Mouse (Mus musculus): ENCODE data around the gene Slc17a4.

Gene Slc17a4

DNA sequence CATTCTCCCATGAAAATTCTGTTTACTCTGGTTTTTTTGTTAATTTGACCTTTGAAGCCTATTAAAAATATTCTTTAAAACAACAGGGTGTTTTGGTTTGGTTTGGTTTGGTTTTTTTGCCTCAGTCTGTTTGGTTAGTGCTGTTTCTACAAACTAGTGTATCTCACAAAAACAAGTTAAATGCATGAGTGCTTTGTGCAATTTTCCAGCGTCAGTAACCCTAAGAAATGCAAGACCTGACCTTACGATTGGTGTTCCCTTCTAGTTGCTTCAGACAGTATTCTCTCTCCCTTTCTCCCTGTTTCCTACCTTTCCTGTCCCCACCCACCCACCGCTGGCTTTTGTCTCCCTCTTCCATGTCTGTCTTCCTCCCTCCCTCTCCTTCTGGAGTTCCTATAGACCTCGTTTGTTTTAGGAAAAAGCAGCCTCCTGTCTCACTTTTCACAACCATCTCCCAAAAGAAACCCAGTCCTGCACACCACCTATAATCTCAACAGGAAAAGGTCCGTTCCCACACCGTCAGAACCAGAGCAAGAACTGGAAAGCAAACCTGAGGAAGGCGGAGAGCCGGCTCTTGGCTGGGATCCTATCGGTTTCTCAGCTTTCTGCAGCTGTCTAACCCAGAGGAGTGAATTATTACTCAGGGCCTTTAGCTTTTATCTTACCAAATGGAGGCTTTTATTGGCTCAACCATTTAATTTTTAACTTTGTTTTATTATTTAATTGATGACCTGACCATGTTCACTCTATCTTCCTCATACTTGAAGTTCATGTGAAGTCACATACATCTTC lies at the start of gene Slc17a4:
TSS of gene Slc17a4 (minus strand) at position 634 of the 792 bp plus-strand sequence.
- no peak for DNase-seq

DNA sequence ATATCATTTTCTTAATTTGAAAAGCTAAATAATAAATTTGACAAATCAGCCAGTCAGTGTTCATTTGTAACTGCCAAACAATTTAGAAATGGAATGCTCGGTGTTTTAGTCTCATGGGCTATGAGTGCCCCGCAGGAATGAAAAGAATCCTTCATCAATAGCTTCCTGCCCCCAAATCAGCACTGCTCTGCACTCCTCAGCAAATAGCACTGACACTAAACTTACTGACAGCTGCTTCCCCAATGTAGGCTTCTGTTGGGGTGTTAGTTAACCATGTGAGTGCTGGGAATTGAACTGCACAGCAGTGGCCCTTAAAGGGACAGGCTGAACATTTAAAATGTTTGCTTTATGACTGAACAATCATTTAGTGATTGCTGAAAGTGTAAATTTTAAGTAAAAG lies 45.0 kb upstream of the Slc17a4 start:
- DNase-seq: no peak

DNA sequence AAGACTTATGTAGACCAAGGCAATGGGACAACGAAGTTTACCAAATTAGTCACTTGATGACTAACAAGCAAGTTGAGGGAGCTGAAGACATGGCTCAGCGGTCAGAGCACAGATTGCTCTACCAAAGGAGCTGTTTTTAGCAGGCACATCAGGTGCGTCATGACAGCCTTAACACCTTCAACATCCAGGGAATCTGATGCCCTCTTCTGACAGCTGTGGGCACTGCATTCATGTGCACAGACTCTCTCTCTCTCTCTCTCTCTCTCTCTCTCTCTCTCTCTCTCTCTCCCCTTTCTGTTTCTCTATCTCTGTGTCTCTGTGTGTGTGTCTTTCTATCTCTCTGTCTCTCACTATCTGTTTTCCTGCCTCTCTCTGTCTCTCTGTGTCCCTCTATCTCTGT lies 36.1 kb upstream of the Slc17a4 start:
- no peak for DNase-seq

DNA sequence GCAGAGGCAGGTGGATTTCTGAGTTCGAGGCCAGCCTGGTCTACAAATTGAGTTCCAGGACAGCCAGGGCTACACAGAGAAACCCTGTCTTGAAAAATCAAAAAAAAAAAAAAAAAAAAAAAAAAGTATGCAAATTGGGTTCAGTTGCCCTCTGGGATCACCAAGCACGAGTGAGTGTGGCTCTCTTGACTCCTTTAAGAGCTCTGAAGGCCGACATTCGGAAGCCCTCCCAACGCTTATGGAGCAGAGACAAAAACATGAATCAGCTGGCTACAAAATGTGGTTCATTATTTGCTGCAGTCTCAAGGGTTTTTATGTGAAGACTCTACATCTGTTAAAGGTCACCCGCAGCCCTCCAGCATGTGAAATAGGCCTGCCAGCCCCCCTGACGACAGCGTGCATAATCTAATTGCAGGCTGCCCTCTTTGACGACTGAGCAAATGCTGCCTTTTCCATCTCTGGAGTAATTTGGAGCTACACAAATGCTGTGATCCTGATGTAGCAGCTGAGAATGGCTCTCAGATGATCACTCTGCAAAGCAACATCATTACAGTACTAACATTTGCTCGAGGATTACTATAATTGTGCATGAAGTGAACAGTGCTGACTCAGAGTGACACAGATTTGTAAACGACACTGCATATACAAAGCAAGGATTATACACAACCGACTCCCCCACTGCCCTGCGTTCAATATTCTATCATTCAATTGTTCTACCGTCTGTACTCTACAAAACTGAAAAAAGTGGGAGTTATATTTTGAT lies 34.9 kb upstream of the Slc17a4 start:
- DNase-seq: no peak

DNA sequence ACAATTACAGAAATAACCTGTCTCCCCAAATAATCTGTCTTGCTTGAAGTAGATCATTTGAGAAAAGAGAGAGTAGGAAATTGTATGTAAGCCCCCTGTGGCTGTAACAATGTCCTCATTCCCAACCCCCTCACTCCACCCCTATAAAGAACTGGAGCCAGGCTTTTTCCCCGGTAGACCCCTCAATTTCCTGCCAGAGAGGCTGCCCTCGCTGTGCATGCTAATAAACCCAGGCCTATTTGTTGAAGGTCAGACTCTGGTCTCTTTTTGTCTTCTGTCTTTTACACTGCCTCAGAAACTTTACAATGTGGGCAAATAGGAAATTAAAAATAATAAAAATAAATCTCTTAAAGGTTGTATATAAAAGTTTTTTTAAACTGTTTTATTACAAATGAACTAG lies 31.4 kb upstream of the Slc17a4 start:
- no peak for DNase-seq

DNA sequence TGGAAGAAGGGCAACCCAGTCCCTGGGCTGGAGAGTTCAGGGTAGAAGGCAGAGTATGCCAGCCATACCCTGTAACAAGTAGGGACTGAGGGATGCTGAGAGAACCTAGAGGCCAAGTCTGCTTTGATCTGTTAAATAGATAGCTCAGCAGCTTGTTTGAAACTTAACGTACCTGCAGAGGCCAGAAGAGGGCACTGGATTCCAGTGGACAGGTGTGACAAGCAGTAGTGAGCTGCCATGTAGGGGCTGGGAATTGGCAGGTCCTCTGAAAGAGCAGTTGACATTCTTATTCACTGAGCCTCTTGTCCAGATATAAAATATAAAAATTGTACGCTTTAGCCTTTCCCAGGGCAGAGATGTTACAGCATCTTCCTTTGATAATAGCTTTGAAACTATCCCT lies 28.1 kb upstream of the Slc17a4 start:
- no peak for DNase-seq

DNA sequence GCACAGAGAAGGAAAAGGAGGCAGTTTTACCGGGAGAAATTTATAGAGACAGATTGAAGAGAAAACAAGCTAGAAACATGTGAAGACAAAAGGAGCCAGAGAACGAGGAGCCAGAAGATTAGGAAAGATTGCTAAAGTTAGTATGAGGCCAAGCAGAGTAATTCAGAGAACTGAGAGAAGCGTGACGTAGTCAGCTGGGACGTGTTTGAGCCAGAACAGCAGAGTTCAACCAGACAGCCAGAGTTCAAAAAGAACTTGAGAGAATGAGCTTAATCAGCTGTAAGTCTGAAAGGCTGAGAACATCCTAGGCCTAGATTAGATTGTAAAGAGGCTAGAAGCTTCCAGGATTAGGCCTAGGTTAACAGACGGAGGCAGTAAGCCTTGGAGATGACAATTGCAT lies 25.5 kb upstream of the Slc17a4 start:
- no peak for DNase-seq

DNA sequence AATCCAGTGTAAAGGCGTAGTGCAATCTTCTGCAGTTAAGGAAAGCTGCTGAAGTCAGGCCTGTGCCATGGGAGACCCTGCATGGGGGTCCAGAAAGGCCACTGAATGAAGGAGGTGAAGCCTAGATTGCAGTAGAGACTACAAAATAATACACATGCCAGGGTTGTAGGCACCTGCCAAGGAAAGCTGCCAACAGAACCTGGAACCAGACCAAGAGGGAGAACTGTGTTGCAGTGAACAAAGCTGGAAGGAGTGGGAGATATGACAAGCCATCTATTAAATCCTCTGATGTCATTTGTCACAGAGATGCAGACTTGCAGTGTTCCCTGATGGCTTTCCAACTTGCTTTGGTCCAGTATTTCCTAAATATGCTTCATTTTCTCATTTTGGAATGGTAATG lies 23.9 kb upstream of the Slc17a4 start:
- DNase-seq: no peak

DNA sequence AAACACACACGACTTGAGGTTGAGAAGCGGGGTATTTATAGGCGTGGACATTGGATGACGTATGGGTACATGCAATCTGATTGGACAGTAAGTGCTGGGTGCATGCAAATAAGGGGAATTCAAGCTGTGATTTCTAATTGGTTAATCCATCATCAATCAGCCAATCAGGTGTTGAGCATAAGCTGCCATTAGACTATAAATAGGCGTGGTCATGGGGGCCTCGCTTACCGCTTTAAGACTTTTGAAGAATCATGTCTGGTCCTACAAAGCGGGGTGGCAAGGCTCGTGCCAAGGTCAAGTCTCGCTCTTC lies 19.4 kb upstream of the Slc17a4 start, which contains the start of gene Hist1h2aa:
TSS of gene Hist1h2aa (plus strand) at position 252 of the 310 bp plus-strand sequence.
- no peak for DNase-seq

DNA sequence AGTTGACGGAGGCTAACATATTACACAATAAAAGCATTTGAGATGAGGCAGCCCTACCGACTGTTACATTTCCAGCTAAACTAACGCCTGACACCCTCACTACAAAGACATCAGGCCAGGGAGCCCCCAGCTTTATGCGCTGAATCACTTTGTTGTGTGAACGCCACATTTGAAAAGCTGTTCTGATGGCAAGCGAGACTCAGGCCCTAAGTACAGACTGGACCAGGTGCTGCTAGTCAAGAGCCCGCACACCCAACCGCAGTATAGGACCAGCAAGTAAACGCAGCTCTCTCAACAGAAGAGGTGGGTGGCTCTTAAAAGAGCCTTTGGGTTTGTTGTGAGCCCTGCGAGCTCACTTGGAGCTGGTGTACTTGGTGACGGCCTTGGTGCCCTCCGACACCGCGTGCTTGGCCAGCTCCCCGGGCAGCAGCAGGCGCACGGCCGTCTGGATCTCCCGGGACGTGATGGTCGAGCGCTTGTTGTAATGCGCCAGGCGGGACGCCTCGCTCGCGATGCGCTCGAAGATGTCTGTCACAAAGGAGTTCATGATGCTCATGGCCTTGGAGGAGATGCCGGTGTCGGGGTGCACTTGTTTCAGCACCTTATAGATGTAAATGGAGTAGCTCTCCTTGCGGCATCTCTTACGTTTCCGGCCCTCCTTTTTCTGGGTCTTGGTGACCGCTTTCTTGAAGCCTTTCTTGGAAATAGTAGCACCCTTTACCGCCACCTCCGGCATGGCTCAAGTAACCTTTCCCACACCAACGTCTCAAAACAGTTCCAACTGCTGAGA lies 18.8 kb upstream of the Slc17a4 start, which contains the start of gene Hist1h2ba:
TSS of gene Hist1h2ba (minus strand) at position 736 of the 790 bp plus-strand sequence.
- no peak for DNase-seq

DNA sequence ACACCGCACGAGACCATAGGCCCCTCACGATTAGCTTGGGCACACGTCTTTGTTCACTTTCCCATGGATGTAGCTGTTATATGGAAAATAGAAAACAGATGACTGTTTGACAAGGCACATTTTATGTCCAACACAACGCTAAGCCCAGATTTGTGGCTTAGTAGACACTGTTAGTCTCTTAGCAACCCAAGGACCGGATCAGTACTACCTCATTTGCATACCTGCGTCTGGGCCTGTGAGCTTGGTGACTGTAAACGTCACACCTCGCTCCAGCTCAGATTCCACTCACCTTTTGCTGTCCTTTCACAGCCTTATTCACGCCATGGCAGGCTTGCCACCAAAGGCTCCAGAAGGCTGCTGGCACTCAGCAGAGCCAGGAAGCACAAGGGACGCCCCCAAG lies 16.1 kb upstream of the Slc17a4 start:
- no peak for DNase-seq

DNA sequence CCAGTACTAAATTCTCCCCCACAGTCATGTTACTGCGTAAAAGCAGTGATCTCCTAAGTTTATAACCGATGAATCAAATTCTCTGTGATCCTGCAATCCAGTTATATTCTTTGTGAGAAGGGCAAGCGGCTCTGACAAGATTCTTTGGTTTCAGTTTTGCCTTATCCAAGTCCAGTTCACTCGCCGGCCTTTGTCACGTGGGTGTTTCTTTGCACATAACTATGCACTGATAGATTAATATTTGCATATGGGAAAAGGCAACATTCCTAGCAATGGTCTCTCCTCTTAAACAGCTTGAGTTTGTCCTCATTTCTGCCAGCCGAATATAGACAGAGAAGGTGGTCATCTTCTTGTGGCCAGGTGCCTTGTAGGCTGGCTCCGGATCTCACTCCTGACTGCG lies 15.7 kb upstream of the Slc17a4 start:
- DNase-seq: no peak

DNA sequence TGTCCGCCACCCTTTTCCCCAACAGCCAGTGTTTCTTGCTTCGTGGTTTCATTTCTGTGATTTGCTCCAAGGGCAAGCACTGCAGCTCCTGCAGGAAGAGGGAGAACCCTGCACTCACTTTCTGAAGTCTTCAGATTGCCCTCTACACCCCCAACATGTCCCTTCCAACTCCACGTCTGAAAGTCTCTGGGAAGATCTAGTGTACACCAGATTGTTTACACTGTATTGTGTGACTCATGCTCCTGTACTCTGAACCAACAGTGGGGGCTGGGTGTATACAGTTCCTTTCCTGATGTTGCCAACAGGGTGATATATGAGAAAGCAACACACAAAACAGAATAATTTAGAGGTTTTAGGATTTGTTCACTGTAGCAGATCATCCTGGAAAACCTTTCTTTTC lies 13.8 kb upstream of the Slc17a4 start:
- DNase-seq: no peak

DNA sequence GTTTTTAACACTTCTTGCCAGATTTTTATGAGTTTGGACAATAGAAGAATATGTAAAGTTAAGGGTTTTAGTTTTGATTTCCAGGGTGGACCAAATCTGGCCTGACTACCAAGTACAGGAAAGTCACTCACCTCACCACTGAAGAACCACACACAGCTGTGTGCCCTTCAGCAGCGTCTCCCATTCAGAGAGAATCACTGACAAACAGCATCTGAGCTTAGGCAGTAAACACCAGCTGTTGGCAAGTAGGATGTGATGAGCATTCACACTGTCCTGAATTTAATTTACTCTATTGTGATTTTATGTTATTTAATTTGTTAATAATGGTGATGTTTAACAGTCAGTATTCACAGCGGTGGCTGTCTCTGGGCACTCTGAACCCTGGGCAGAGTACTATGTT lies 11.0 kb upstream of the Slc17a4 start:
- DNase-seq: no peak

DNA sequence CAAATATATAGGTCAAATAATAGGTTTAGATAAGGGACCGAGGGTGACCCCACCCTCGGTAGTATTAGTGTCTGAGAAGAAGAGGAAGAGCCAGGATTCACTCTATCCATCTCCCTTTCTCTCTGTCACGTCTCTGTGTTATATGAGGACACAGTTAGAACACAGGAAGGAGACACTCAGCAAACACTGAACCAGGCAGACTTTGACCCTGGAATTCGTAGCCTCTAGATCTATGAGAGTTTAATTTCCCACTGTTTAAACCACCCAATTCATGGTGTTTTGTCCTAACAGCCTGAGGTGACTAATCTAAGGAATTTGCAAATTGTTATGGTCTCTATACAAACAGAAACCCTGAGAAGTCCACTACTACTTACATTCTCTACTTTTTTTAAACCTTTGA lies 2.9 kb upstream of the Slc17a4 start:
- DNase-seq: no peak

DNA sequence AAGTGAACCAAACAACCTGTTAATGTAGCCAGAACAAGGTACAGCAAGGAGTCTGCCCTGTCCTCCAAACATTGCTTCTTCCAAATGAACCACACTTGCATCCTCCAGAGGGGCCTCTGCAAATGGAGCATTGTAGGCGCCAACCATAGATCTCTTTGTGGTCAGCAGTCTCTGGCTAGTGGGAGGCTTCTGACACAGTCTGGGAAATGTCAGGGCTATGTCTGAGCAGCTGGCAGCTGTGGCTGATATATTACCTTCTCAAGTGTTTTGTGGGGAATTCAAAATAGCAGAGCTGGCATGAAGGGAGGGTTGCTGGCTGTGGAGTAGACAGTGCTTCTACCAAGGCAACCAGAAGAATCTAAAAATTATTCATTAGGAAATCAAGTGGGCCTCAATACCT lies 1.3 kb upstream of the Slc17a4 start:
- DNase-seq: no peak

DNA sequence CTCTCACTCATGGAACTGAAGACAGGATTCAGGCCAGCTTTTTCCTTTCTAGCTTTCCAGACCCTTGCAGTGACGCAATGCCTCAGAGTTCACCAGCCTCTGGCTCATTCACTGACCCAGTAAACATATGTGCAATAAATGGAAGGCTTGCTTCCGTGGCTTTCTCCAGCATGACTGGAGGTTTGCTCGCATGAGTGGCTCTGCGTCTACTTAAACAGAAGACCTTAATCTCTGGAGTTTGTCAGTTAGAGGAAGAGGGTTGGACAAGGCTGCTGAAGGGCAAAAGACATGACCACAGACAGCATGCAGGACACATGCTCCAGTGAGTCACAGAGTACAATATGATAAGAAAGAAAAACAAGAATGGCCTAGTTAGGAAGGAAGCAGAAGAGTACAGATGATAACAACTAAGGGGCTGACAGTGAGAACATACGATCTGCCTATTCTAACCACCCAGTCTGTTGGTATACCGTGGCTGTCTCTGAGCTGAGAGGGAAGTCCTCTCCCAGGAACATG lies 960 bp downstream of the Slc17a4 start:
- DNase-seq: no peak

DNA sequence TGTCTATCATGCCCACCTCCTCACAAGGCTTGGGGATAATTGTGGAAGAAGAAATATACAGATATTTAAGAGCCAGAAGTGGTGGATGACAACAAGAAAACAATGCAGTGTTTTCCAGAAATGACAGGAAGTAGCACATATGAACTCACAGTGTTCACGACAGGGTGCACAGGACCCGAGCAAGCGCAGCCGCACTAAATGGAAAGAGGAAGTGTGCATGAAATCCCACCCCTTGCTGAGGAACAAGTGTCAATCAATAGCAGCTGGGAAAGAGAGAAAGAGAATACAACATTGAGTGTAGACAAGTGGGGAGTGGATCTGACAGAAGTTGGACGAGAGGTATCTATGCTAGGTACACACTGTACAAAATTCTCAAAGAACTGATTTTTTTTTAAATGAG lies 3.5 kb downstream of the Slc17a4 start:
- no peak for DNase-seq

DNA sequence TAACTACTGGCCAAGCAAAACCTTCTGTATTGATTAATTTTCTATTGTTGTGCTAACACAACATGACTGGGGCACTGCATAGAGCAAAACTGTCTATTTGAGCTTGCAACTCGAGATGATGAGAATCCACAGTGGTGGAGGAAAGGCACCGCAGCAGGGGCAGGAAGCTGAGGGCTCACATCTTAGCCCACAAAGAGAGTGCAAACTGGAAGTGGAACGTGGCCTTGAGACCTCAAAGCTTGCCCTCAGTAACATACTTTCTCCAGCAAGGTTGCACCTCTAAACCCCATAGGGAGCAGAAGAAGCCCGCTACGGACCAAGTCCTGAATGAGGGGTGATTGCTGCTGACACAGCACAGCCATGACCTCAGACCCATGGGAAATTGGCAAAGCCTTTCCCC lies 4.7 kb downstream of the Slc17a4 start:
- DNase-seq: no peak

DNA sequence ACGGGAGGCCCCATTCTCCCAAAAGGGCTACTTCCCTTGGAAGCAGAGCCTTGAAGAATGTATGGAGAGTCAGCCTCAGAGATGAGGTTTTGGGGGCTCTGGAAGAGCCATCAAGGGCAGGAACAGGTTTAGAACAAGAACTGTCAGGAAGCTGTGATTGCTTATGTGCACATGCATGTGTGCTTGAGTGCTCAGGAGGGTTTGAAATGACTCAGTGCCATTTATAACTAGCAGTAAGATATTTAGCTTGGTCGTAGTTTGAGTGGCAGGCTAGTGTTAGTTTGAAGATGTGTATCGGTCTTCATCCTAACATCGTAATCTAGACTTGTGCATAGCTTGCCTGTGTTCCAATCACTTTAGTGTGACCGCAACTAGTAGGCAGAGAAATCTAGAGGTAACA lies 7.9 kb downstream of the Slc17a4 start:
- no peak for DNase-seq

DNA sequence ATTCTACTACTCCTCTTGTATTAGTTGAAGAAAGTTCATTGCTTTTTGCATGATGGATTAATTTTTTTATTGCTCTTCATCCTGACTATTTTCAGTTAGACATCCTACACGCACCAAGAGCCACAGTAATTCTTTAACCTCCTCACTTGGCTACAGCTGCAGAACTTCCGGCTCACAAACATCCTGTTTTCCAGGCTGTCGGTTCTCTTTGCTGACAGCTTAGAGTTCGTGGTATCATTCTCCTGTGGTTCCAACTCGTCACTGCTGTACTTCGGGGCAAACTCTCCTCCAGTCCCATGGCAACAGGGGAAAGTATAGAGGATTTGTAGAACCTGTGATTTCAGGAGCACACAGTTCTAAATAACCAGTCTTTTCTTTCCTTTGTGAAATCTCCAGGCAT lies 16.6 kb downstream of the Slc17a4 start:
- peak in 1 of 2 experiments; percentile 9 for DNase-seq

DNA sequence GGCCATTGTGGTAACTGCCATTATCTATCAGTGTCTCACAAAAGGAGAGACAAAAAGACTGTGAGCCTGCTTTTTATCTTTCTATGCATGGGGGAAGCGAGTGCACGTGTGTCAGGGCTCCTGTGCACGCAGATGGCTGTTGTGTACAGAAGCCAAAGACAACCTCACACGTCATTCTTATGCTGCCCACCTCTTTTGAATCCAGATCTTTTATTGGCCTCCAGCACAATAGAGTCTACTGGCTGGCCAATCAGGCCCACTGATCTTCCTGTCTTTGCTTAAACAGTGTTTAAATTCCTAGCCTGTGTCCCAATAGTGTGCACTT lies 21.6 kb downstream of the Slc17a4 start:
- DNase-seq: no peak

DNA sequence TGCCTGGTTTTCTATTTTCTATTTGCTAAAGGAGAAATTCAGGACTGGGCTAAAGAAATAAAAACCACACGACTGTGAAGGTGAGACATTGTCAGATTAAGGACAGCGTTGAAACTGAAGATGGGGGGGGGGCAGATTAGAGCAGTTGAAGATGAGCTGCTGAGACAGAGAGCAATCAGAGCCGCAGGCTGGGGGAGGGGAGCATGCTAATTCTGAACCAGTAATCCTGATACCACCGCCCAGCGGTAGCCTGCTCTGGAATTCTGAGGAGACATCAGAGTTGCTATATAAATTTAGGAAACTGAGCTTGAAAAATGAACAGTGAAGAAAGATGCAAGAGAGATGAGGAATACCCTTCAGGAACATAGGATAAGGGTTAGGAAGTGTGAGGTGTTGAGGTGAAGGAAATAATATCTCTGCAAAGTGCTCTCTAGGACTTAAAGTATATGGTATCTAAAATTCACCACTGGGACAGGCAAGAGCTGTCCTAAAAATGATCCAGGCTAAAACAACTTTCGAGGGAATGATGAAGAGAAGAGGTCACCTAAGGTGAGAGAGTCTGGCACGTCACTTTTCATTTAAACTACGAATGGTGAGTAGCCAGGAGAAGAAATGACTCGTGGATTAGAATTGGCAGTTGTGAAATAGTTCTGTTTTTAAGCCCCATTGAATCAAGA lies 22.1 kb downstream of the Slc17a4 start:
- no peak for DNase-seq

Data from thymus, adult 18-20 months (tissue).